Mouse (Mus musculus): Measurements from ENCODE around the gene Pias1. TPM values are rescaled to one million over a fixed set of nuclear protein-coding genes. Genes with fewer than 3 reads are reported as not detected.

Gene Pias1
- polyA plus RNA-seq, 1 experiment: 5.9 TPM

DNA sequence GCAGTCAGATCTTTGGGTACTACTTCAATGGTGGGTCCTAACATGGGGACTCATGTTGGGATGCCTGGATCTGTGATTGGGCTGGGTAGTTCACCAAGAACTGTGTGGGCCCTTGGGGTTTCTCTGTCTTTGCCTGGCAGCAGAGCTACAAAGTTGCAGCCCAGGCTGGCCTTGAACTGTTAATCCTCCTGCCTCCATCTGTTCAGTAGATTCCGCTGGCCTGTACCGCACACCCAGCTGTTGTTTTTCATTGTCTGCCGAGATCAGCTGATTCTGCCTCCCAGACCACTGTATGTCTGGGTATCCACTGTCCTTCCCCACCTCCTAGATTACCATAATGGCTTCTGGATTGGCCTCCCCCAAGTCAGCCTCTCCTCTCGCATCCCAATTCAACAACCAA is 19.6 kb upstream of the Pias1 start:
- no peak for TF ChIP-seq MAX (IDR thresholded peaks at IDR 0.05; ENCODE audit: low read depth)
- TF ChIP-seq TCF12 (IDR thresholded peaks at IDR 0.05; ENCODE audit: insufficient read depth, poor library complexity, severe bottlenecking): no peak
- TF ChIP-seq MYOG (IDR thresholded peaks at IDR 0.05; ENCODE audit: control insufficient read depth in 1 of 3, insufficient read depth in 1 of 3, insufficient read length in 2 of 3, low read depth in 2 of 3): no peak
- no peak for TF ChIP-seq CEBPB (IDR thresholded peaks at IDR 0.05; ENCODE audit: insufficient read depth, poor library complexity, severe bottlenecking)
- no peak for TF ChIP-seq MYOD1 (IDR thresholded peaks at IDR 0.05; ENCODE audit: control insufficient read depth in 1 of 3, insufficient read length in 2 of 3, low read depth in 2 of 3)
- no peak for TF ChIP-seq TCF3 (IDR thresholded peaks at IDR 0.05; ENCODE audit: insufficient read length, low read depth)
- no peak for TF ChIP-seq SRF (IDR thresholded peaks at IDR 0.05; ENCODE audit: control insufficient read depth, insufficient read length, low read depth)
- no peak for TF ChIP-seq POLR2AphosphoS2 (IDR thresholded peaks at IDR 0.05; ENCODE audit: insufficient read length, low read depth)
- no peak for TF ChIP-seq POLR2A (IDR thresholded peaks at IDR 0.05; ENCODE audit: insufficient read length, low read depth)
- no peak for TF ChIP-seq USF1 (IDR thresholded peaks at IDR 0.05; ENCODE audit: low read depth)
- no peak for TF ChIP-seq REST (IDR thresholded peaks at IDR 0.05; ENCODE audit: insufficient read depth, insufficient read length)
- TF ChIP-seq E2F4 (IDR thresholded peaks at IDR 0.05; ENCODE audit: insufficient read depth): no peak
- Histone ChIP-seq H3ac (ENCODE audit: control insufficient read depth, insufficient read length) (no peak overlapping the region), H3K36me3 (ENCODE audit: control insufficient read depth, insufficient read depth) (no peaks in the 10 kb centered on the region), H3K27me3 (ENCODE audit: control insufficient read depth, insufficient read depth, insufficient read length) (no peaks in the 10 kb centered on the region), H3K4me2 (ENCODE audit: low read depth) (no peak overlapping the region), H3K79me2 (ENCODE audit: control insufficient read depth, insufficient read depth) (no peaks in the 10 kb centered on the region), H3K4me3 (no peak overlapping the region)

DNA sequence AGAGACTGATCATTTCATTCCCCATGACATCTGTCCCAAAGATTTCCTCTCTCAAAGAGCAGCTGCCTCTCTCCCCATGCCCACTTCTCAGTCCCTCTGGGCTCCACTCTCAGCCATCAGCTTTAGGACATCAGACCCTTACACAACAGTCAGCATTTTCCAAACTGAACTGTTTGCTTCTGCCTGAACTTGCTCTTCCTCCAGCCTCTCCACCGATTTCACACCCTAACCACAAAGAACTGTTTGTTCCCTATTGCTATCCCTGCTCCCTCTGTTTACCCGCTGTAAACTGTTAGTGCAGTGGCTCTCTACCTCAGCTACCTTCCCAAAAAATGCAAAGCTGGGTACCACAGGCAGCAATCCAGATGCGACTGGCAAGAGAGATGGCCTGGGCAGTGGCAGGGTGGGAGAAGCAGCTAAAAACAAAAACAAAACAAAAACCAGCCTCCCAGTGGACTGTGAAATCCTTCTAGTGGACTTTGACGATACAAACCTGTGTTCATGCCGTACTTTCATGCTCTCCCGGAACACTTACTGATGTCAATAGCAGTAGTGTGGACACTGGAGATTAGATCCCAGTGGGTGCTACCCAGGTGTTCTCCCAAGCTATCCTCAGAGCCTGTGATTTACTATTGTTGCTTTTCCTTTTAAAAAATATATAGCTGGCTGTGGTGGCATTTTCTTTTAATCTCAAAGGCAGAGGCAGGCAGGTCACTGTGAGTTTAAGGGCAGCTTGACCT is 18.5 kb upstream of the Pias1 start:
- no peaks in the 10 kb centered on the region for H3K36me3 ChIP-seq (ENCODE audit: control insufficient read depth, insufficient read depth)
- no peak overlapping the region for H3ac ChIP-seq (ENCODE audit: control insufficient read depth, insufficient read length)
- no peaks in the 10 kb centered on the region for H3K27me3 ChIP-seq (ENCODE audit: control insufficient read depth, insufficient read depth, insufficient read length)
- no peak overlapping the region for H3K4me3 ChIP-seq
- H3K79me2 ChIP-seq (ENCODE audit: control insufficient read depth, insufficient read depth): no peaks in the 10 kb centered on the region
- H3K4me2 ChIP-seq (ENCODE audit: low read depth): peak overlapping the region; percentile 9
- TF ChIP-seq MYOD1 (IDR thresholded peaks at IDR 0.05; ENCODE audit: control insufficient read depth in 1 of 3, insufficient read length in 2 of 3, low read depth in 2 of 3): no peak
- no peak for TF ChIP-seq USF1 (IDR thresholded peaks at IDR 0.05; ENCODE audit: low read depth)
- TF ChIP-seq MAX (IDR thresholded peaks at IDR 0.05; ENCODE audit: low read depth): no peak
- TF ChIP-seq TCF12 (IDR thresholded peaks at IDR 0.05; ENCODE audit: insufficient read depth, poor library complexity, severe bottlenecking): no peak
- no peak for TF ChIP-seq TCF3 (IDR thresholded peaks at IDR 0.05; ENCODE audit: insufficient read length, low read depth)
- no peak for TF ChIP-seq POLR2AphosphoS2 (IDR thresholded peaks at IDR 0.05; ENCODE audit: insufficient read length, low read depth)
- no peak for TF ChIP-seq E2F4 (IDR thresholded peaks at IDR 0.05; ENCODE audit: insufficient read depth)
- TF ChIP-seq MYOG (IDR thresholded peaks at IDR 0.05; ENCODE audit: control insufficient read depth in 1 of 3, insufficient read depth in 1 of 3, insufficient read length in 2 of 3, low read depth in 2 of 3): no peak
- TF ChIP-seq CEBPB (IDR thresholded peaks at IDR 0.05; ENCODE audit: insufficient read depth, poor library complexity, severe bottlenecking): no peak
- TF ChIP-seq SRF (IDR thresholded peaks at IDR 0.05; ENCODE audit: control insufficient read depth, insufficient read length, low read depth): no peak
- no peak for TF ChIP-seq REST (IDR thresholded peaks at IDR 0.05; ENCODE audit: insufficient read depth, insufficient read length)
- no peak for TF ChIP-seq POLR2A (IDR thresholded peaks at IDR 0.05; ENCODE audit: insufficient read length, low read depth)

DNA sequence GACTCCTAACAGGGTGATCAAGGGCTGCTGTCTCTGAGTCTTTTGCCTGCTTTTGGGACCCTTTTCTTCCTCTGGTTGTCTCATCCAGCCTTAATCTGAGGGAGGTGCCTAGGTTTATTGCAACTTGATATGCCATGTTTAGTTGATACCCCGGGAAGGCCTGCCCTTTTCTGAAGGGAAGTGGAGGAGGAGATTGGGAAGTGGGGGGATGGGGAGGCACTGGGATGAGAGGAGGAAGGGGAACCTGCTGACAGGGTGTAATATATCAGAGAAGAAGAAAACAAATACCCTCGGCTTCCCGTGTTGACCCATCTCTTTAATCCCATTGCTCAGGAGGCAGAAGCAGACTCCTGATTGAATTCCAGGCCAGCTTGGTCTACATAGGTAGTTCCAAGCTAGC is 10.8 kb upstream of the Pias1 start:
- no peaks in the 10 kb centered on the region for H3K27me3 ChIP-seq (ENCODE audit: control insufficient read depth, insufficient read depth, insufficient read length)
- H3K36me3 ChIP-seq (ENCODE audit: control insufficient read depth, insufficient read depth): no peaks in the 10 kb centered on the region
- H3K4me3 ChIP-seq: no peak overlapping the region
- TF ChIP-seq MAX (IDR thresholded peaks at IDR 0.05; ENCODE audit: low read depth) (no peak), POLR2A (IDR thresholded peaks at IDR 0.05; ENCODE audit: insufficient read length, low read depth) (no peak)
- H3K4me2 ChIP-seq (ENCODE audit: low read depth): no peak overlapping the region
- H3ac ChIP-seq (ENCODE audit: control insufficient read depth, insufficient read length): no peak overlapping the region
- H3K79me2 ChIP-seq (ENCODE audit: control insufficient read depth, insufficient read depth): no peaks in the 10 kb centered on the region

DNA sequence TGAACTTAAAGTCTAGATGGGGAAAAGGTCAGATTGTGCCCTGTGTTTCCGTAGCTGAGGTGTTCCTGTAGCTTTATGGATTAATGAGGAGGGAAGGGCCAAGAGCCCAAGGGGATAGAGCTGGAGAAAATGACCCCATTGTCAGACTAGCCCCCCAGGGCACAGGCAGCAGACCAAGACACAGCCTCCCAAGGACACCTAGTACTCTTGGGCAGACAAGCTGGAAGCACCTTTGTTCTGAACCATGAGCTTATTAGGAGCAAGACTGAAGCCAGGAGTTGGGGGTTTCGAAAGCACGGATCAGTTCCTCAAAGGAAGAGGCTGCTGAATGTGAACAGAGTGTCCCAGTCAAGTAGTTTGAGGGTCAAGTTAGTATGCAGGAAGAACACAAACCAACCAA is 9.9 kb upstream of the Pias1 start:
- Histone ChIP-seq H3K4me3 (no peak overlapping the region), H3K79me2 (ENCODE audit: control insufficient read depth, insufficient read depth) (no peaks in the 10 kb centered on the region), H3K4me2 (ENCODE audit: low read depth) (no peak overlapping the region), H3ac (ENCODE audit: control insufficient read depth, insufficient read length) (no peak overlapping the region), H3K36me3 (ENCODE audit: control insufficient read depth, insufficient read depth) (no peaks in the 10 kb centered on the region), H3K27me3 (ENCODE audit: control insufficient read depth, insufficient read depth, insufficient read length) (no peaks in the 10 kb centered on the region)
- TF ChIP-seq E2F4 (IDR thresholded peaks at IDR 0.05; ENCODE audit: insufficient read depth) (no peak), TCF3 (IDR thresholded peaks at IDR 0.05; ENCODE audit: insufficient read length, low read depth) (no peak), MAX (IDR thresholded peaks at IDR 0.05; ENCODE audit: low read depth) (no peak), TCF12 (IDR thresholded peaks at IDR 0.05; ENCODE audit: insufficient read depth, poor library complexity, severe bottlenecking) (no peak), USF1 (IDR thresholded peaks at IDR 0.05; ENCODE audit: low read depth) (no peak), POLR2AphosphoS2 (IDR thresholded peaks at IDR 0.05; ENCODE audit: insufficient read length, low read depth) (no peak), POLR2A (IDR thresholded peaks at IDR 0.05; ENCODE audit: insufficient read length, low read depth) (no peak), MYOD1 (IDR thresholded peaks at IDR 0.05; ENCODE audit: control insufficient read depth in 1 of 3, insufficient read length in 2 of 3, low read depth in 2 of 3) (no peak), CEBPB (IDR thresholded peaks at IDR 0.05; ENCODE audit: insufficient read depth, poor library complexity, severe bottlenecking) (no peak), REST (IDR thresholded peaks at IDR 0.05; ENCODE audit: insufficient read depth, insufficient read length) (no peak), SRF (IDR thresholded peaks at IDR 0.05; ENCODE audit: control insufficient read depth, insufficient read length, low read depth) (no peak), MYOG (IDR thresholded peaks at IDR 0.05; ENCODE audit: control insufficient read depth in 1 of 3, insufficient read depth in 1 of 3, insufficient read length in 2 of 3, low read depth in 2 of 3) (no peak)

DNA sequence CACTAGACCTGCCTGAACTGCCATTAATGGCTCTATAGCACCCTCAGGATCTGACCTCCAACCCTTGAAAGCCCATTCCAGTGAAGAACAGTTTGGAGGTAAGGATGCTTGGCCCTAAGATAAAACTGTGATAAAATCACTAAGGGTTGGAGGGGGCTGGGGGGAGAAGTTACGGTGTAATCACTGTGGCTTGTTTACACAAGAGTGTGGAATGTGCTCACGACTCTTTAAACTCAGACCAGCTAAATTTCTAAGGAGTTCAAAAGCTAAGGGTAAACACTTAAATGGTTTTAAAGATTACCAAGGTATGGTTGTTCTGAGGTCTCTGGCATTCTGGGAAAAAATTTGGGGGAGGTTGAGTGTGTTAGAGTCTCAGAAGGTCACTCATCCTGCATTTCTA is 7.5 kb upstream of the Pias1 start:
- H3K4me3 ChIP-seq: no peak overlapping the region

More for the DNA sequence above, 7.5 kb upstream of the Pias1 start:
- Histone ChIP-seq H3ac (ENCODE audit: control insufficient read depth, insufficient read length) (no peak overlapping the region), H3K27me3 (ENCODE audit: control insufficient read depth, insufficient read depth, insufficient read length) (no peaks in the 10 kb centered on the region), H3K36me3 (ENCODE audit: control insufficient read depth, insufficient read depth) (no peaks in the 10 kb centered on the region), H3K4me2 (ENCODE audit: low read depth) (no peak overlapping the region), H3K79me2 (ENCODE audit: control insufficient read depth, insufficient read depth) (no peaks in the 10 kb centered on the region)
- TF ChIP-seq CEBPB (IDR thresholded peaks at IDR 0.05; ENCODE audit: insufficient read depth, poor library complexity, severe bottlenecking): no peak
- TF ChIP-seq TCF12 (IDR thresholded peaks at IDR 0.05; ENCODE audit: insufficient read depth, poor library complexity, severe bottlenecking): no peak
